ENCODE assay signal across 10 mouse cellular contexts in the genomic region with DNA sequence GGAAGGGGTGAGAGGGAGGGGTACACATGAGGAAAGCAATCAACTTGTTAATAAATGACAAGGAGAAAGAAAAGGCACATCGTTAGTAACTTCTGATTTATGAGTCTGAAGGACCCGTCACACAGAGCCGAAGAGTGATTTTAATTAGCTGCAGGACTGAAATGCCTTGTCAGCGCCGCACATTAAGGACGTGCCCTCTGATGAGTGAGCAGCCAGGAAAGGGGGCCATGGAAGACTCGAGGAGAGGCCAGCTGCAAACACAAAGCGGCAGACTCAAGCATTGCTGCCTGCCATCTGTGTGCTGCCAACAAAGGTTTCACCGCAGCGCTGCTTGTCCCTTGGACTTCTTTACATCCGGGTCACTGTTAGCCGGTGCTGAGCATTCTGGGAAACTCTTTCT.
A peak's percentile ranks its signal among the peaks of the same experiment; 100 is the strongest.
DNase-seq lines count a peak whose midpoint lies in the region; ATAC-seq and TF ChIP-seq lines count a peak whose summit lies in the region.
"Had no signal": no experiment of that assay in that cellular context is flagged by ENCODE, and none has a peak within 500 bp of the region (broad histone marks: within the 10 kb centered on the region; RNA-seq: fewer than 3 reads in every experiment).

No protein-coding gene starts in this region.

- no peak for ATAC-seq in midbrain, postnatal 0 days (ENCODE audit: low FRiP score)

- no peak for TF ChIP-seq POLR2A in kidney, adult 2 months (IDR thresholded peaks at IDR 0.05; ENCODE audit: low read depth, low read length)
- TF ChIP-seq POLR2A in thymus, adult 2 months (IDR thresholded peaks at IDR 0.05; ENCODE audit: control insufficient read depth, extremely low read depth, insufficient read depth, low read length, poor library complexity) = no peak

- no peaks in the 10 kb centered on the region for H3K4me1 ChIP-seq in kidney, adult 2 months (ENCODE audit: control insufficient read depth, insufficient read depth, low read length)
- H3K4me1 ChIP-seq in forebrain, embryonic 10.5 days = peaks cover 10% of the 10 kb centered on the region
- H3K4me1 ChIP-seq in midbrain, postnatal 0 days (ENCODE audit: insufficient read depth, low read length) = no peaks in the 10 kb centered on the region
- H3K4me1 ChIP-seq in thymus, adult 2 months (replicated peaks; ENCODE audit: control insufficient read depth, insufficient read depth, low read length) = no peaks in the 10 kb centered on the region
- H3K4me1 ChIP-seq: megakaryocyte, embryonic 14.5 days had no signal

- 0 out of 2 replicates have a peak overlapping the region, but pooled peaks have one; percentile 3 for H3K4me3 ChIP-seq in kidney, adult 2 months (ENCODE audit: insufficient read depth, low read depth, low read length)
- no peak overlapping the region for H3K4me3 ChIP-seq in forebrain, embryonic 10.5 days
- H3K4me3 ChIP-seq in midbrain, postnatal 0 days (ENCODE audit: low read depth, low read length) = no peak overlapping the region
- H3K4me3 ChIP-seq in thymus, adult 2 months (ENCODE audit: control insufficient read depth, insufficient read depth, low read length) = no peak overlapping the region
- H3K4me3 ChIP-seq: megakaryocyte, embryonic 14.5 days had no signal

- no peak for TF ChIP-seq CTCF in kidney, adult 2 months (conservative IDR thresholded peaks at IDR 0.05; ENCODE audit: insufficient read depth, insufficient read length, low read depth, low read length)
- TF ChIP-seq CTCF in midbrain, postnatal 0 days (IDR thresholded peaks at IDR 0.05) = no peak
- TF ChIP-seq CTCF in thymus, adult 2 months (IDR thresholded peaks at IDR 0.05; ENCODE audit: borderline replicate concordance, control insufficient read depth, extremely low read depth, insufficient read depth, low read length, poor library complexity) = no peak

- no peak overlapping the region for H3K27ac ChIP-seq in kidney, adult 2 months (ENCODE audit: insufficient read depth, low read depth, low read length)
- peak overlapping the region; percentile 69 for H3K27ac ChIP-seq in forebrain, embryonic 10.5 days
- H3K27ac ChIP-seq in midbrain, postnatal 0 days (ENCODE audit: low read depth, low read length) = no peak overlapping the region
- H3K27ac ChIP-seq in thymus, adult 2 months (ENCODE audit: control insufficient read depth, insufficient read depth, low read length) = no peak overlapping the region

- H3K9ac ChIP-seq in midbrain, postnatal 0 days (replicated peaks; ENCODE audit: low read length, poor library complexity, severe bottlenecking) = no peak overlapping the region

- no peaks in the 10 kb centered on the region; the same call in 1 of the 2 replicates for H3K9me3 ChIP-seq in forebrain, embryonic 10.5 days
- H3K9me3 ChIP-seq in midbrain, postnatal 0 days (ENCODE audit: low read length) = no peaks in the 10 kb centered on the region

- 18% methylated on average over 12 of the region's 12 CpGs for WGBS in kidney, adult 2 months
- 67% methylated on average over 12 of the region's 12 CpGs for WGBS in forebrain, embryonic 10.5 days
- 67% methylated on average over 12 of the region's 12 CpGs for WGBS in midbrain, postnatal 0 days
- 86% methylated on average over 12 of the region's 12 CpGs for WGBS in thymus, adult 2 months

- DNase-seq in kidney, adult 2 months = peak; percentile 3
- no peak for DNase-seq in kidney, adult 9 months
- DNase-seq in forebrain, embryonic 10.5 days (ENCODE audit: extremely low spot score, low spot score) = peak; percentile 21
- peak; percentile 27 for DNase-seq in kidney, postnatal 10 days
- peak; percentile 50 for DNase-seq in midbrain, postnatal 0 days (ENCODE audit: low spot score)
- no peak for DNase-seq in thymus, adult 2 months
- DNase-seq in heart, postnatal 25 days (ENCODE audit: low spot score) = no peak
- no peak for DNase-seq in heart, adult 18-20 months
- DNase-seq: adrenal gland, adult 8-10 months had no signal

- H3K4me2 ChIP-seq in midbrain, postnatal 0 days (ENCODE audit: low read depth, low read length, poor library complexity, severe bottlenecking) = no peak overlapping the region

- intact Hi-C loops in heart, postnatal 25 days (cut with DNase I) = no loop called here

- no peaks in the 10 kb centered on the region for H3K36me3 ChIP-seq in kidney, adult 2 months (ENCODE audit: control insufficient read depth, insufficient read depth, low read length)
- H3K36me3 ChIP-seq in forebrain, embryonic 10.5 days (replicated peaks) = no peaks in the 10 kb centered on the region
- no peaks in the 10 kb centered on the region for H3K36me3 ChIP-seq in midbrain, postnatal 0 days (ENCODE audit: insufficient read depth, low read length)
- no peaks in the 10 kb centered on the region for H3K36me3 ChIP-seq in thymus, adult 2 months (ENCODE audit: control insufficient read depth, insufficient read depth, low read length)

- H3K27me3 ChIP-seq in kidney, adult 2 months (replicated peaks; ENCODE audit: control insufficient read depth, insufficient read depth, low read length) = no peaks in the 10 kb centered on the region
- no peaks in the 10 kb centered on the region for H3K27me3 ChIP-seq in forebrain, embryonic 10.5 days (ENCODE audit: poor library complexity, severe bottlenecking)
- no peaks in the 10 kb centered on the region for H3K27me3 ChIP-seq in midbrain, postnatal 0 days (ENCODE audit: insufficient read depth, low read length)
- no peaks in the 10 kb centered on the region for H3K27me3 ChIP-seq in thymus, adult 2 months (ENCODE audit: control insufficient read depth, insufficient read depth, low read length)
- H3K27me3 ChIP-seq: megakaryocyte, embryonic 14.5 days had no signal

Comparison
In these comparisons a context has a peak if more than half of its experiments do, and no peak if none do; other contexts are left out.
1. DNase-seq: peak in kidney, adult 2 months (single experiment), forebrain, embryonic 10.5 days (single experiment), kidney, postnatal 10 days (single experiment) and midbrain, postnatal 0 days (single experiment); none in kidney, adult 9 months (single experiment), thymus, adult 2 months (single experiment), heart, postnatal 25 days (single experiment) and heart, adult 18-20 months (0 of 2).